Mouse (Mus musculus): ENCODE data around the gene Ak7. TPM values are rescaled to one million over a fixed set of nuclear protein-coding genes. Genes with fewer than 3 reads are reported as not detected.

Gene Ak7
- not detected for total RNA-seq (2021)
- long read RNA-seq, experiment 1 = 0 reads
- long read RNA-seq, experiment 2 = 0 reads

DNA sequence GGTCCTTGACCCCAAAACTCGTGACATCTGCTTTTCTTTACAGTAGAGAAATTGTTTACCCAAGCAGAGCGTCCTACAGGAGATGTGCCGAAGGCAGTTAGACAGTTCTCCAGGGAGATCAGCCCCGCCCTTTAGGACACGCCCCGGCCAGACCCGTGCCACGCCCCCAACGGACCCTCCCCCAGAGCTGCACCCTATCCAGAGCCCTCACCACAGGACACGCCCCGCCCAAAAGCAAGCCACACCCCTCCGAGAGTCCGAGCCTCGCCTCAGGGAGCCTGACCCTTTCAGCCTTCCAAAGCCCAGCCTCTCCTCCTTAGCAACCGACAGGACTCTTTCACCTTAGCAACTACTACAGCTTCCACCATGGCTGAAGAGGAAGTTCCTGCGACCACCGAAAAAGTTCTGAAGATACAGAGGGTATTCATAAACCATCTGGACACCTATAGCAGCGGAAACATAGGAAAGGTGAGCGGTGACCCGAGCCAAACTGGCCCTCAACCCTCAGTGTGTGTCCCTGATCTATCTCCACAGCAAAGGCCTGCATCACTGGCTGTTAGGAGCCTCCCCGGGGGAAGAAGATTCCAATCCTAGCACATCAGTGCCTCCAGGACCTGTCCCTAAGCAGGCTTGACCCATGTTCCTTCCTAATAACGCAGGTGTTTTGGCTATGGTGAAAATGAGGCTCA lies at the start of gene Ak7:
Ak7 (plus strand) TSS at position 178 of the 689 bp plus-strand sequence.
- no peak for TF ChIP-seq CTCF (IDR thresholded peaks at IDR 0.05)
- peak; percentile 84 for DNase-seq
- peak within 1 kb of the TSS; percentile 26; the same call in 1 of the 2 replicates for H3K4me3 ChIP-seq
- no peak within 1 kb of the TSS for H3K27ac ChIP-seq
- intact Hi-C loops (cut with DNase I) = no loop called here

GRCm38 (mm10) chr12:105676274-105676673 lies 29.5 kb upstream of the Ak7 start:
- TF ChIP-seq CTCF (IDR thresholded peaks at IDR 0.05) = no peak
- H3K4me3 ChIP-seq = no peak overlapping the region
- intact Hi-C loops (cut with DNase I) = no loop called here
- H3K27ac ChIP-seq = no peak overlapping the region
- no peak for DNase-seq

- H3K27ac ChIP-seq = no peak overlapping the region
- intact Hi-C loops (cut with DNase I) = no loop called here
- no peak for DNase-seq
- no peak overlapping the region for H3K4me3 ChIP-seq
- no peak for TF ChIP-seq CTCF (IDR thresholded peaks at IDR 0.05)
These were observed 27.6 kb upstream of the Ak7 start for GRCm38 (mm10) chr12:105678211-105678610.

GRCm38 (mm10) chr12:105678762-105679161 lies 27.0 kb upstream of the Ak7 start:
- no peak for TF ChIP-seq CTCF (IDR thresholded peaks at IDR 0.05)
- Histone ChIP-seq H3K4me3 (no peak overlapping the region), H3K27ac (no peak overlapping the region)
- intact Hi-C loops (cut with DNase I) = no loop called here
- no peak for DNase-seq

DNA sequence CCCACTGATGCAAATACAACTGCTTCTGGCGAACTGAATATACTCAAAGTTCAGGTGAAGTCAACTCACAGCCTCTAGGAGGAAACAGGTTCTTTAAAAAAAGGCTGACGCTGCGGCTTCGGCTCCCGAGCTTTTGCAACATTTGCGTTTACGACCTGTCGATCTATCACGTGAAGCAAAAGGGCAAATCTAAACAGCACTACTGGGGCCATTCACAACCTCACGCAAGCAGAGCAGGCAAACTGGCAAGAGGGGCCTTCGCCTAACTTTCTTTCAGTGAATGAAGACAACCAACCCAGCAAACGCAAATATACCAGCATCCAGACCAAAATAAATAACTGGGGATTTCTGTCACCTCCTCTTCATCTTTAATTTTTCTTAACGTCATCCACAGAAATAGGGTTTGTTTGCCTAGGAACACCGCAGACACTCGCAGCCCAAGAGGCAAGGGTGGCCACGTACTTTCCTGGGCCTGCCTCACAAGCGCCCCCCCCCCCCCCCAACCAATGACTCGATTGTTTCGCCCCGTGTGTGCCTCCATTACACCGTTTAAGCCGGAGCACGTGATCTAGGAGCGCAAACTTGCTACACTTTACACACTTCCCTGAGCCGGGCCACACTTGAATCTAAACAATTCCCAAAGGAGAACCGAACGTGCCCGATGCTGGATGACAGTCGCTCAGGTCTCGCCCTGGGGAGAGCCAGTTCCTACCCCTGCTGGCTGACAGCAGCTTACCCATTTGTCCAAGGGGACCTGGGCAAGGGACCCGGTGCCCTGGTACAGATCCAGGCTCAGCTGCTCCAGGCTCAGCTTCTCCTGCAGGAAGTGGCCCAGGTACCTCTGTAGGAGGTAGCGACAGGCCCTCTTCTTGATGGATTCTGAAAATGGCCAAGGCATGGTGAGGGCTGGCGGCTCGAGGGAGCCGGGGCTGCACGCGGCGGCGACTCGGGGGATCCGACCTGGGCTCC lies 21.6 kb upstream of the Ak7 start, which contains the start of gene Gskip:
Gskip (plus strand) TSS at position 897 of the 969 bp plus-strand sequence.
- Histone ChIP-seq H3K27ac (peak within 1 kb of the TSS; percentile 99), H3K4me3 (peak within 1 kb of the TSS; percentile 100)
- intact Hi-C loops (cut with DNase I) = loop anchor here (1.0 to 10.0 kb wide), 2 partner anchors 97 to 331 kb away; partner anchors contain the start of gene Vrk1
- no peak for TF ChIP-seq CTCF (IDR thresholded peaks at IDR 0.05)
- DNase-seq = peak; percentile 61

GRCm38 (mm10) chr12:105685001-105685691 lies 20.6 kb upstream of the Ak7 start, which contains the start of gene Atg2b:
Atg2b (minus strand) TSS chr12:105685211.
- intact Hi-C loops (cut with DNase I) = loop anchor here (5.0 to 10.0 kb wide), 2 partner anchors 37 to 330 kb away; partner anchors contain the start of gene Vrk1
- H3K27ac ChIP-seq = peak within 1 kb of the TSS; percentile 99
- peak; percentile 98 for DNase-seq
- no peak for TF ChIP-seq CTCF (IDR thresholded peaks at IDR 0.05)
- peak within 1 kb of the TSS; percentile 100 for H3K4me3 ChIP-seq

GRCm38 (mm10) chr12:105686791-105687190 lies 19.0 kb upstream of the Ak7 start:
- intact Hi-C loops (cut with DNase I) = loop anchor here (5.0 to 10.0 kb wide), 2 partner anchors 36 to 328 kb away; partner anchors contain the start of gene Vrk1
- H3K4me3 ChIP-seq = no peak overlapping the region
- no peak for TF ChIP-seq CTCF (IDR thresholded peaks at IDR 0.05)

DNA sequence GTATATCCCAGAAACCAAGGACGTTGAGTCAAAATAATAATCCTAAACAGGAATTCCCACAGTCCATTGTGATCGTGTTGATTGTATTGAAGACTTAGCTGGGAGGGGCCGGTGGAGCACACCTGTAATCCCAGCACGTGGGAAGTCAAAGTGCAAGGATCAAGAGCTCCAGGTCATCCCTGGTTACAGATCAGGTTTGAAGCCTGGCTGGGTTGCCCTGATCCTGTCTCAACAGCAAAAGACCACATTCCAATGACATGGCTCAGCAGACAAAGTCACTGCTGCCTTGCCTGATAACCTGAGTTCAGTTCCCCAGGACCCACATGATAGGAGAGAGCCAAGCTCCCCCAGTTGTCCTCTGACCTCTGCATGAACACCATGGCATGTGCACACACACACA lies 18.4 kb upstream of the Ak7 start:
- no peak overlapping the region for H3K27ac ChIP-seq
- DNase-seq = no peak
- H3K4me3 ChIP-seq = no peak overlapping the region
- intact Hi-C loops (cut with DNase I) = loop anchor here (5.0 to 10.0 kb wide), 2 partner anchors 35 to 327 kb away; partner anchors contain the start of gene Vrk1
- TF ChIP-seq CTCF (IDR thresholded peaks at IDR 0.05) = no peak

More at GRCm38 (mm10) chr12:105686791-105687190, 19.0 kb upstream of the Ak7 start:
- no peak for DNase-seq
- no peak overlapping the region for H3K27ac ChIP-seq

GRCm38 (mm10) chr12:105688546-105688945 lies 17.2 kb upstream of the Ak7 start:
- intact Hi-C loops (cut with DNase I) = loop anchor here (5.0 to 10.0 kb wide), 2 partner anchors 34 to 326 kb away; partner anchors contain the start of gene Vrk1
- Histone ChIP-seq H3K27ac (no peak overlapping the region), H3K4me3 (no peak overlapping the region)
- DNase-seq = no peak
- TF ChIP-seq CTCF (IDR thresholded peaks at IDR 0.05) = no peak

DNA sequence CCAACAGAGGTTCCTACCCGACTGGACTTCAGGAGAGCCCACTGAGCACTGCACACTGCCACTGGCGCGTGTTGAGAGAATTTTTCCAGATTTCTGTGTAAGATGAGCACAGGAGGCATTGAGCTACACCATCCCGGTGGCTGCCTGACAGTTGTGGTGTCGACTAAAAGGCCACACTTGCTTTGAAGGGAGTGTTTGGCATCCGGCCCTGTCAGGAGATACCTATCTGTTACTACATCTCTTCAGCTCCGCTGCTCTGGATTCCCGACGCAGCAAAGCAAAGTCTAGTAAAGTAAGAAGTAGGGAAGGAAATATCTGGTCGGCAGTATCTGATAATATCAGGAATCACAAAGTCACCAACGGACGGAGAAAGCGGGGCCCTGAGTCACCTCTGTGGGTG lies 16.3 kb upstream of the Ak7 start:
- peak; percentile 36 for DNase-seq
- TF ChIP-seq CTCF (IDR thresholded peaks at IDR 0.05) = no peak
- H3K4me3 ChIP-seq = no peak overlapping the region
- intact Hi-C loops (cut with DNase I) = loop anchor here (5.0 to 10.0 kb wide), 2 partner anchors 33 to 325 kb away; partner anchors contain the start of gene Vrk1
- peak overlapping the region; percentile 2; the same call in 1 of the 2 replicates for H3K27ac ChIP-seq

GRCm38 (mm10) chr12:105694021-105694420 lies 11.8 kb upstream of the Ak7 start:
- intact Hi-C loops (cut with DNase I) = no loop called here
- TF ChIP-seq CTCF (IDR thresholded peaks at IDR 0.05) = no peak
- Histone ChIP-seq H3K27ac (no peak overlapping the region), H3K4me3 (no peak overlapping the region)
- peak; percentile 34 for DNase-seq

- no peak overlapping the region for H3K27ac ChIP-seq
- no peak for DNase-seq
- TF ChIP-seq CTCF (IDR thresholded peaks at IDR 0.05) = no peak
- no peak overlapping the region for H3K4me3 ChIP-seq
- intact Hi-C loops (cut with DNase I) = no loop called here
These were observed 9.9 kb upstream of the Ak7 start for GRCm38 (mm10) chr12:105695848-105696247.

All from gastrocnemius, adult 2 months (tissue).